Mouse (Mus musculus): ENCODE results near the gene Npcd.

- TF ChIP-seq CTCF (conservative IDR thresholded peaks at IDR 0.05; ENCODE audit: insufficient read depth, insufficient read length, low read depth, low read length) (no peak), POLR2A (IDR thresholded peaks at IDR 0.05; ENCODE audit: low read depth, low read length) (no peak)
Measured at GRCm38 (mm10) chr15:79787815-79788214, 46.2 kb downstream of the Npcd start.
